Mouse (Mus musculus) intestine, embryonic 14.5 days (tissue): ENCODE measurements around the gene Fam69b. TPM values are rescaled to one million over a fixed set of nuclear protein-coding genes. Genes with fewer than 3 reads are reported as not detected.
A peak's percentile ranks its signal among the peaks of the same experiment; 100 is the strongest.

Experiments
- ATAC-seq: fragments of 200-750 bp; cut with Nextera tagmentation; replicated peaks from 2 replicates; pipeline ENCODE4 v1.8.0; 2017; ENCODE audit warnings: low read depth, moderate number of reproducible peaks, moderate TSS enrichment, moderate library complexity; ENCODE audit not compliant: low FRiP score, low TSS enrichment
- DNase-seq: peaks from one replicate; pipeline ENCODE4 v3.0.0-alpha.2; 2018; ENCODE audit warnings: low spot score
- H3K27ac ChIP-seq: fragments of 300-500 bp; sonication (generic); 2 replicates; pipeline ENCODE4 v1.5.1; 2014; ENCODE audit warnings: low read depth, mild to moderate bottlenecking, control low read depth
- H3K27me3 ChIP-seq: fragments of 300-500 bp; sonication (generic); replicated peaks from 2 replicates; pipeline ENCODE4 v1.6.1; 2014; ENCODE audit warnings: low read length, control low read depth; ENCODE audit not compliant: control insufficient read depth, insufficient read depth
- H3K36me3 ChIP-seq: fragments of 300-500 bp; sonication (generic); 2 replicates; pipeline ENCODE4 v1.6.1; 2014; ENCODE audit warnings: low read length, control low read depth; ENCODE audit not compliant: control insufficient read depth, insufficient read depth
- H3K4me1 ChIP-seq: fragments of 300-500 bp; sonication (generic); replicated peaks from 2 replicates; pipeline ENCODE4 v1.6.1; 2014; ENCODE audit warnings: low read length, control low read depth, mixed read lengths; ENCODE audit not compliant: control insufficient read depth, insufficient read depth
- H3K4me2 ChIP-seq: fragments of 300-500 bp; sonication (generic); 2 replicates; pipeline ENCODE4 v1.6.1; 2014; ENCODE audit warnings: low read length
- H3K4me3 ChIP-seq: fragments of 300-500 bp; sonication (generic); 2 replicates; pipeline ENCODE4 v1.5.1; 2014; ENCODE audit warnings: low read depth, low read length, control low read depth, mixed read lengths
- H3K9ac ChIP-seq: fragments of 300-500 bp; sonication (generic); 2 replicates; pipeline ENCODE4 v1.6.1; 2014; ENCODE audit warnings: mild to moderate bottlenecking, low read length
- H3K9me3 ChIP-seq: fragments of 300-500 bp; sonication (generic); 2 replicates; pipeline ENCODE4 v1.6.1; 2016; ENCODE audit warnings: low read length, control low read depth; ENCODE audit not compliant: control insufficient read depth
- WGBS: fragments of 180-500 bp; shearing (Covaris S2); extraction: QIAGEN DNeasy Blood & Tissue Kit; methylation state at CpG from one replicate; pipeline ENCODE4 v1.1.7; 2014; 5-methylcytosine and 5-hydroxymethylcytosine counted together
- polyA plus RNA-seq: library from polyadenylated mRNA; unstranded; fragments of >200 nt; fragmentation: Nextera tagmentation; extraction: Ambion mirVana; gene quantifications from 2 replicates; pipeline ENCODE4 v1.2.1, GENCODE M21; 2014

The Fam69b gene
- polyA plus RNA-seq, 1 experiment from 2014 or later: 41.3 TPM

DNA sequence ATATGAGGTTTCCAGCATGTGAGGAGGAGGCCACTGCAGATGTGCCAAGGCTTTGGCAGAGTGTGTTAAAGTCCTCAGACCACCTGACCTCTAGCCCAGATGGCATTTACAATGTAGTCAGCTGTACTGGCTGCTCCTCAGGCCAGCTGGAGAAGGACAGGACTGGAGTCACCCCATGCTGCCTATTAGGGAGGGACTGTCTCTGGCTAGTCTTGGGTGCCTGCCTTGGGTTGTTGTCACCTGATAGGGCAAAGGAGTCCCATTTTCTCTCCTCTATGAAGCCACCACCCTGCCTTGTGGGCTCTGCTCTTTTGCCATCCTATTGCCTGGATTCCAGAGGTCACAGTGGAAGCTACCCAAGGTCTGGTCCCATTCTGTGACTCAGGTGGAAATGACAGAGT, 19.0 kb upstream of the Fam69b start:
- no peak overlapping the region for H3K4me3 ChIP-seq
- no peaks in the 10 kb centered on the region for H3K9me3 ChIP-seq
- H3K9ac ChIP-seq: no peak overlapping the region
- H3K27ac ChIP-seq: no peak overlapping the region
- no peaks in the 10 kb centered on the region for H3K36me3 ChIP-seq
- ATAC-seq (no peak), DNase-seq (no peak)
- H3K4me2 ChIP-seq: no peak overlapping the region
- H3K27me3 ChIP-seq: no peaks in the 10 kb centered on the region
- peaks cover 17% of the 10 kb centered on the region for H3K4me1 ChIP-seq

GRCm38 (mm10) chr2:26610526-26610925, 17.7 kb upstream of the Fam69b start:
- ATAC-seq (no peak), DNase-seq (no peak)
- H3K4me2 ChIP-seq: no peak overlapping the region
- no peaks in the 10 kb centered on the region for H3K27me3 ChIP-seq
- WGBS: 77% methylated on average over 3 of the region's 3 CpGs
- H3K9ac ChIP-seq: no peak overlapping the region
- H3K36me3 ChIP-seq: no peaks in the 10 kb centered on the region
- peaks cover 17% of the 10 kb centered on the region for H3K4me1 ChIP-seq
- H3K27ac ChIP-seq: no peak overlapping the region
- no peak overlapping the region for H3K4me3 ChIP-seq
- H3K9me3 ChIP-seq: no peaks in the 10 kb centered on the region

- Histone ChIP-seq H3K4me1 (peaks cover 17% of the 10 kb centered on the region), H3K4me2 (no peak overlapping the region), H3K9me3 (no peaks in the 10 kb centered on the region), H3K4me3 (no peak overlapping the region), H3K9ac (no peak overlapping the region), H3K27me3 (no peaks in the 10 kb centered on the region), H3K27ac (no peak overlapping the region), H3K36me3 (no peaks in the 10 kb centered on the region)
- ATAC-seq (0 out of 2 replicates have a peak, but pooled peaks have one; percentile 48), DNase-seq (no peak)
These were observed 17.2 kb upstream of the Fam69b start for GRCm38 (mm10) chr2:26611054-26611453.

- H3K4me1 ChIP-seq: peaks cover 8% of the 10 kb centered on the region
- DNase-seq: no peak
These were observed 16.4 kb upstream of the Fam69b start for GRCm38 (mm10) chr2:26611896-26612295.

DNA sequence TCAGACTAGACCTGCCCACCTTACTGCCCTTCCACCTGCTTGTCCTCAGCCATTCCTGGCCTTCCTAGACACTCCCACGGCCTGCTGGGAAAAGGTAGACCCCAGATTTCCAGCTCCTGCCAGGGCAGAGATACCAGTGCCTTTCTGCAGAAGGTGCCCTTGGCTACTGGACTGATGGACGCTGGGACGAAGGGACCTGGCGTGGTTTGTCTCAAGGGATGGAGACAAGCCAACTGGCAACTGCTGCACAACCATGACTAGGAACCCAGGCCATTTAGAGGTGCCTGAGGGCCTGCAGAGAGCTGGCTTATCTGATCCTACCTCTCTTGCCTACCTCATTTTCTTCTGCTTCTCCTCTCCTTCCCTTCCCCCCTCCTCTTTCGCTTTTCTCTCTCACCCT, 13.4 kb upstream of the Fam69b start:
- WGBS: 83% methylated on average over 5 of the region's 5 CpGs
- no peaks in the 10 kb centered on the region for H3K4me1 ChIP-seq

More at GRCm38 (mm10) chr2:26611896-26612295, 16.4 kb upstream of the Fam69b start:
- ATAC-seq: no peak
- H3K9ac ChIP-seq: no peak overlapping the region
- H3K4me3 ChIP-seq: no peak overlapping the region
- H3K9me3 ChIP-seq: no peaks in the 10 kb centered on the region
- no peak overlapping the region for H3K27ac ChIP-seq
- H3K4me2 ChIP-seq: no peak overlapping the region
- H3K27me3 ChIP-seq: no peaks in the 10 kb centered on the region
- no peaks in the 10 kb centered on the region for H3K36me3 ChIP-seq

DNA sequence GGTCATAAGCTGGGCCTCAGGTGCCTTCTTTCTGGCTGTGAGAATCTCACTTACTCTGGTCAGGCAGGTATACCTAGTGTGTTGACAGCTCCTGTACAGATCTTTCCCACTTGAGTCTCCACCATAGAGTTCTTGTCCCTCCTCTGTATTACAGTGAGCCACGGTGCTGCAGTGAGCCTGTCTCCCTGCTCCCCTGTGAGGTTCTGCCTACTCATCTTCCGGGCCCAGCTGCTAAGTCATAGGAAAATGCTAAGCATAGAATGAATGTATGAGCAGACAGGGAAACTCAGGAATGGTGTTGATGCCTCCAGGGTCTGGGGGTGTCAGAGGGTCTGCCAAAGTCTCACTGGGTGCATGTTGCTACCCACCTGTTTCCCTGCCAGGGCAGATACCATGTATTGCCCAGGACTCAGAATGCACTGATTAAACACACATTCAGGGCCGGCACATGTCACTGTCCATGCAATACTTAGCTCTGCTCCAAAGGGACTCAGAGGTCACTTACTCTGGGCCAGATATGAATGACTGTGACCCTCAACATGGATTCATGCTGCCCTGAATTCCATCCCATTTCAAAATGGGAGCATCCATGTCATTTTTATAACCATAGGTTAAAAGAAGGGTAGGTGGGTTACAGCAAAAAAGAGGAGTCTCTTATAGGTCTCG, 12.7 kb upstream of the Fam69b start:
- Histone ChIP-seq H3K27me3 (no peaks in the 10 kb centered on the region), H3K4me2 (no peak overlapping the region), H3K9me3 (no peaks in the 10 kb centered on the region), H3K27ac (no peak overlapping the region), H3K4me3 (no peak overlapping the region), H3K36me3 (no peaks in the 10 kb centered on the region), H3K4me1 (no peaks in the 10 kb centered on the region), H3K9ac (no peak overlapping the region)
- DNase-seq: no peak
- WGBS: 82% methylated on average over 4 of the region's 4 CpGs
- ATAC-seq: no peak

More for the DNA sequence above, 13.4 kb upstream of the Fam69b start:
- DNase-seq: no peak
- no peak overlapping the region for H3K4me3 ChIP-seq
- no peaks in the 10 kb centered on the region for H3K36me3 ChIP-seq
- H3K4me2 ChIP-seq: no peak overlapping the region
- H3K9ac ChIP-seq: no peak overlapping the region
- ATAC-seq: no peak
- H3K9me3 ChIP-seq: no peaks in the 10 kb centered on the region
- no peak overlapping the region for H3K27ac ChIP-seq
- no peaks in the 10 kb centered on the region for H3K27me3 ChIP-seq

- no peak overlapping the region for H3K9ac ChIP-seq
- no peaks in the 10 kb centered on the region for H3K4me1 ChIP-seq
- DNase-seq (no peak), ATAC-seq (no peak)
- H3K9me3 ChIP-seq: no peaks in the 10 kb centered on the region
- H3K27me3 ChIP-seq: no peaks in the 10 kb centered on the region
- 80% methylated on average over 6 of the region's 6 CpGs for WGBS
- H3K36me3 ChIP-seq: no peaks in the 10 kb centered on the region
- H3K27ac ChIP-seq: no peak overlapping the region
- H3K4me2 ChIP-seq: no peak overlapping the region
- no peak overlapping the region for H3K4me3 ChIP-seq
These were observed 10.9 kb upstream of the Fam69b start for GRCm38 (mm10) chr2:26617331-26617730.

GRCm38 (mm10) chr2:26617928-26618327, 10.3 kb upstream of the Fam69b start:
- Histone ChIP-seq H3K9ac (no peak overlapping the region), H3K4me3 (no peak overlapping the region), H3K36me3 (no peaks in the 10 kb centered on the region), H3K4me2 (no peak overlapping the region), H3K4me1 (no peaks in the 10 kb centered on the region), H3K9me3 (no peaks in the 10 kb centered on the region), H3K27me3 (no peaks in the 10 kb centered on the region), H3K27ac (no peak overlapping the region)
- 56% methylated on average over 7 of the region's 7 CpGs for WGBS
- DNase-seq: no peak
- ATAC-seq: no peak

- Histone ChIP-seq H3K36me3 (no peaks in the 10 kb centered on the region), H3K4me2 (no peak overlapping the region), H3K4me3 (no peak overlapping the region), H3K9me3 (no peaks in the 10 kb centered on the region), H3K4me1 (no peaks in the 10 kb centered on the region), H3K27ac (no peak overlapping the region), H3K9ac (no peak overlapping the region), H3K27me3 (no peaks in the 10 kb centered on the region)
- ATAC-seq: no peak
- 44% methylated on average over 2 of the region's 2 CpGs for WGBS
- no peak for DNase-seq
These were observed 7.0 kb upstream of the Fam69b start for GRCm38 (mm10) chr2:26621246-26621645.
